Mouse (Mus musculus) cerebellum, postnatal 14 days (tissue): ENCODE measurements at regions not wholly inside any gene's neighbourhood (a gene's known extent, or its start where the extent isn't known, plus 50 kb on each side); places are given as distances from the start of the nearest gene placed in this dataset.

Experiments
- DNase-seq, 2 experiments: peaks; one replicate each; pipeline ENCODE4 v3.0.0; 2021; ENCODE audit warnings: mixed read lengths in 2 of 2

DNA sequence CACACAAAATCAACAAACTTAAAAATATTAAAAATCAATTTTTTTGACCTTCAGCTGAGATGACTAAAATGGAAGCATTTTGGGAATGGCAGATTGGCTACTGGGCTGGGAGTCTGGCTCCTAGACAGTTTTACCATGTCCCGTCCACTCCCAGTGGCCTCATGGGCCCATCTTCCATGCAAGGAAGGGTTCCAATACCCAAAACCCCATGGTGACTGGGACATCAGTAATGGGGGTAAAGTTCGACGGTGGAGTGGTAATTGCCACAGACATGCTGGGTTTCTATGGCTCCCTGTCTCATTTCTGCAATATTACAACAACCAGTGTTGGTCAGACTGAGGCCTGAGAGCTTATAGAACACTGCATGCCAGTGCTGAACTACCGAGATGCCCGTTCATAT is 82.2 kb downstream of the Il20rb start:
- no peak for DNase-seq

GRCm38 (mm10) chr9:100400366-100400765 is 86.2 kb downstream of the Il20rb start:
- peak; percentile 72 to 73 for DNase-seq

GRCm38 (mm10) chr9:100396340-100396910 is 90.2 kb downstream of the Il20rb start:
- no peak for DNase-seq

GRCm38 (mm10) chr9:100395711-100396110 is 90.9 kb downstream of the Il20rb start:
- DNase-seq, result peak; percentile 78 to 85

GRCm38 (mm10) chr9:100394632-100395031 is 92.0 kb downstream of the Il20rb start:
- DNase-seq, result no peak

DNA sequence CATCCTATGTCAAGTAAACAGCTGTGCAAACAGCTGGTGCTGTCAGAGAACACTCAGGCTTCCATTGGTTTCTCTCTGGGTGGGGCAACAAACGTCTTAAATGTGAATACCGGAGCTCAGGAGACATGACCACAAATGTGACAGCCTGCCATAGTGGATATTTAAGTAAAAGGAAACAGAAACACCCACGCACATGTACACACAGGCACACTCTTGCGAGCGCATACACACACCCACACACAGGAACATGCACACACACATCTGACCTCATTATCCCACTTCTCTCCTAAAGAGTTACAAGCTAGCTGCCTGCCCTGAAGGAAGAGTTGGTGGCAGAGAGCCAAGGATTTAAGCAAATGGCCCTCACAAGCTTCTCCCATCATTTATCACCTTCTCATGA is 92.4 kb downstream of the Il20rb start:
- DNase-seq, result peak; percentile 4 to 13

DNA sequence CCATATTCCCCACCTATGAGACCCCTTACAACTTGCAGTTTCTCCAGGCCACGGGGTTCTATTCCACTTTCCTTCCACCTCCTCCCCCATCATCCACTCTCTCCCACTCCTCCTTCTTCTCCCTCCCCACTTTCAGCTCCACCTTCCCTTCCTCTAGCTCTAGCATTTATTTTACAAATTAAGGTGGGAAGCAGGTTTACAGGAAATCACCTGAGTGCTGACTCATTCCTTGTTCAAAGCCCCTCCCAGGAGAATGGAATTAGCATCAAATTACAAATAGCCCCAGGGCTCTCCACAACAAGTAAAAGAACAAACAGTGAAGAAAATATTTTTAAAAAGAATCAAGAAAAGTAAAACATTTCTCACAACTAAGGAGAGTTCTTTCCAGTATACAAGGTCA is 94.3 kb downstream of the Il20rb start:
- DNase-seq, result no peak

- DNase-seq, result no peak
These were observed 94.9 kb downstream of the Il20rb start for GRCm38 (mm10) chr9:100391566-100392213.

- peak in 1 of 2 experiments; percentile 10 for DNase-seq
These were observed 98.2 kb downstream of the Il20rb start for GRCm38 (mm10) chr9:100388393-100388792.

- no peak for DNase-seq
These were observed 99.4 kb downstream of the Il20rb start for GRCm38 (mm10) chr9:100387171-100387685.

DNA sequence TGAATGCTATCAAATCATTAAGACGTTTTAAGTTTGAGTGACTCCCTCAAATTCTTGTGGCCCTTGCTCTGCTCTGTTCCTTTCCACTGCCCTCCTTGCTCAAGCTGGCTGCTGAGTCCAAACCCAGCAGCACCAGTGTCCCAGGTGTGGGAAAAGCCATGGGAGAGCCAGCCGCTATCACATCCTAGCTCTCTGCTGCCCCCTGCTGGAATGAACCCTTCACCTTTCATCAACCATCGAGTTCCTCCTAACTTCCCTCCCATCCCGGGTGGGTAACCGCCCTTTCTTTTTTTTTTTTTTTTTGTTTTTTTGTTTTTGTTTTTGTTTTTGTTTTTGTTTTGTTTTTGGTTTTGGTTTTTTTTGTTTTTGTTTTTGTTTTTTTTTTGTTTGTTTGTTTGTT is 104.1 kb downstream of the Il20rb start:
- peak; percentile 71 to 83 for DNase-seq

GRCm38 (mm10) chr9:100369921-100370320 is 116.7 kb downstream of the Il20rb start:
- no peak for DNase-seq

DNA sequence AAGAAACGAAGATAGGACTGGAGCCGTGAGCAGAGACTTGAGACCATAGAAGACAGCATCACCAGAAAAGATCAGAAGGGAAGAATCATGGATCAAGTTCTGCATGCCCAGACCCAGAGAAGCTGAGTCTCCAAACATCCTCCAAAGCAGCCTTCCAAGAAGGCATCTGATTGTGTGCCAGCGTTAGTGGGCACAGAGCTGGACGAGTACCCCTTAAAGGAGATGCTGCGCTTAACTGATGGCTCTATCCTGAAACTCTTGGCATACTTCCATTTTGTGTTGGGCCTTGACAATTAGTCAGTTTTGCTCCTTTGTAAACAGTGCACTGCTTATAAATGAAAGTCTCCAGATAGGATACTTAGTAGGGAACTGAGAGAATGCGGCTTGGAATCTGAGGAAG is 119.8 kb downstream of the Il20rb start:
- DNase-seq, result peak; percentile 26 to 36

DNA sequence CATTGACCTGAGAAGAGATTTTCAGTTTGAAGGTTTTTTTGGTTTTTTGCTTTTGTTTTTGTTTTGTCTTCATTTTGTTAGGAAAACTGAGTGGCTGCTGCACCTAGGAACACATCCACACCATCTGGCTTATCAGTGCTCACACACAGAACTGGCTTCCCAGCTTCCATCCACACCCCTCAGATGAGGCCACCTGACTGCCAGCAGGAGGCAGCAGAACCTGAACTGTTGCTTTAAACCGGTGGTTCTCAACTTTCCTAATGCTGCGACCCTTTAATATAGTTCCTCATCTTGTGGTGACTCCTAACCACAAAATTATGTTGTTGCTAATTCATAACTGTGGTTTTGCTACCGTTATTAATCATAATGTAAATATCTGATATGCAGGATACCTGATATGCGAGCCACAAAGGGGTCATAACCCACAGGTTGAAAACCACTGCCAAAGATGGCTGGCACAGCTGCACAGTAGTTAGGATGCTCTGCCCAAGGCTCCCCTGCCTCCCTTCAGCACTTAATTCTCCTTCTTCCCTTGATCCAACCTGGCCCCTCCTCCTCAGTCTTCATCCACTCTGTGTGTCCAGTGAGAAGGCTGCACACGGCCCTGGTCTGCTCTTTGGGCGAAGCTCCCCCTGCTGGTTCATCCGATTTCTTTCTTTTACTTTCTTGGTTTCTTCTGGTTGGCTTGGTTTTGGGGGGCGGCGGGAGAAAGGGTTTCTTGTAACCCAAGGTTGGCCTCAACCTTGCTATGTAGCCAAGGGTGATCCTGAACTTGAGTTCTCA is 126.5 kb downstream of the Il20rb start:
- peak; percentile 21 to 33 for DNase-seq

GRCm38 (mm10) chr9:100357553-100357952 is 129.0 kb downstream of the Il20rb start:
- DNase-seq, result no peak

DNA sequence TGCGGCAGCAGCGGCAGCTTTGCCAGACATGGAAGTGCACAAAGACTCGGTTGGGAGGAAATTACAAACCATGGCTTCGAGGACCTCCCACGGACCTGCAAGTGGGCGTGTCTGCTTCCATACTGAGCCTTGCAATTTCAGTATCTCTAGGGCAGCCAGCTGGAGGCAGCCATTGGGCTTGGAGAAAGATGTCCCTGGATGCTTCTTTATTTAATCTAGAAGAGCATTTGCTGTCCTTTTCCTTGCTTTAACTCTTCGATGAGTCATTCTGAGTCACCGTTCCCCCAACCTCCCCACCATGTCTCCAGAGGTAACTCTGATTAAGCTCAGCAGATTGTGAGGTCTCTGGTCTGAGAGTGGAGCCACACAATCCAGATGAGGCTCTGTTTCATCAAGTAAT is 145.8 kb downstream of the Il20rb start:
- no peak for DNase-seq

- no peak for DNase-seq
These were observed 178.8 kb downstream of the Il20rb start for GRCm38 (mm10) chr9:100307765-100308164.

- no peak for DNase-seq
These were observed 179.2 kb downstream of the Il20rb start for GRCm38 (mm10) chr9:100307364-100307763.

GRCm38 (mm10) chr9:100303762-100304161 is 182.8 kb downstream of the Il20rb start:
- DNase-seq, result no peak

- DNase-seq, result peak; percentile 56 to 83
These were observed 185.0 kb downstream of the Il20rb start for GRCm38 (mm10) chr9:100301613-100302012.

DNA sequence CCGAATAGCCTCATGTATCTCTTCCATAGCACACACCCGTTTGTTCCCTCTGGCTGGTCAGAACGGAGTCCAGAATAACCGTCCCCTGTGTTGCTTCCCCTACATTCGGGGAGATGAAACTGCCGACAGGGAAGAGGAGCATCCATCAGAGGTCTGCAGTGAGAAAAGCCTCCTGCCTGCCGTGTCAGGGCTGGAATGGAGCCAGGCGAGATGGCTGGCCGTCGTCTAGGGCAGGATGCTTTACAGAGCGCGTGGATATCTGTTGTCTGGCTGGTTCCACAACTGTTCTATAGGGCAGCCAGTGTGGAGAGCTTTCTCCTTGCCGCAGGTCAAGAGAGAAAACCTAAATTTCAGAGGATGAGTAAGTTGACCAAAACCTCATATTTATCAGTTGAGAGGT is 209.2 kb downstream of the Il20rb start:
- DNase-seq, result peak; percentile 43 to 65

DNA sequence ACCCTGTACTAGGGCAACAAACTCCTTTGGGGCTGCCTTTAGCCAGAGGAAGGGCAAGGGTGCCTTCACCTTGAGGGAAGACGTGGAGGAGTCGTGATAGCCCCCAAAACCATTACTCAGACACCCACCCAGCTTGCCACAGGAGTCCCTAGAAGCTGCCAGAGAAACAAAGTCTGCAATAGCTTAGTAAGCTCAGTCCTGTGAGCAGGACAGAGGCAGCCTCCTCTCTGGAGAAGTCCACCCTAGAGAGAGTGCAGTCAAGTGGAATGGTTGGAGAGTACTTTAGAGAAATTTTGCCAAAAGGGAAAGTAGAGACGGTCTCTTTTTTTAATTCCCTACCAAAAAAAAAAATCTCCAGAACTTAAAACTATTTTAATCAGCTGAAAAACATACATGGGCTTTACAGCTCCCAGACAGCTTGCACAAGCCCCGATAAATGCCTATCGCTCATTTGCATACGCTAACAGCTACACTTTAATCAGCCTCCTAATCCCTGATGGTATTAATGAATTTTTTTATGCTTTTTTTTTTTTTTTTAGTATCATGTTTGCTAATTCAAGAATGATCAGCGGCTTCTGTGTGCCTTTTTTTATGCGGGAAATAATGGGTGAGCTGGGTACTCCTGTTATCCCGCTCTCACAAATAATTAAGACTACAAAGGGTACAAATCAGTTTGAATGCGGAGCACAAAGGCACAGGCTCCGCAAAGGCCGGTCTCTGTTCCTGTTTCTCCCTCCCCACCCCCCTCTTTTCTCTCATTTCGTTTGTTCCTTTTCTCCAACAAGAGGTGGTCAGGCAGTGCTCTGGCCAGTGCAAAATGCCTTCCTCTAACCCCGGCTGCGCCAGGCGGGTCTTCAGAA is 219.8 kb downstream of the Il20rb start:
- DNase-seq, result peak; percentile 4 to 9

GRCm38 (mm10) chr9:100252409-100252808 is 234.2 kb downstream of the Il20rb start:
- no peak for DNase-seq
